Mouse (Mus musculus) neural tube, embryonic 11.5 days (tissue): ENCODE data around the gene Ptpn23. TPM values are rescaled to one million over a fixed set of nuclear protein-coding genes. Genes with fewer than 3 reads are reported as not detected.

ENCODE experiments used
- polyA plus RNA-seq: library from polyadenylated mRNA; unstranded; fragments of >200 nt; fragmentation: Nextera tagmentation; extraction: Ambion mirVana; gene quantifications from 2 replicates; pipeline ENCODE4 v1.2.1, GENCODE M21; 2014

The Ptpn23 gene
- polyA plus RNA-seq, 1 experiment from 2014 or later, result 15.9 TPM

Other genes with a start within 250 kb of the Ptpn23 start
- 19.6 and 21.3 TPM in 2 replicates for gene Cspg5, start 164.4 kb downstream of the Ptpn23 start, polyA plus RNA-seq
- gene Elp6, start 103.0 kb downstream of the Ptpn23 start, polyA plus RNA-seq, result 39.0 and 43.2 TPM in 2 replicates
- gene Scap, start 74.9 kb downstream of the Ptpn23 start, polyA plus RNA-seq, result 25.9 and 29.2 TPM in 2 replicates
- gene Ngp, start 11.5 kb upstream of the Ptpn23 start, polyA plus RNA-seq, result 0.78 and 0.88 TPM in 2 replicates
- 11.0 and 11.1 TPM in 2 replicates for gene Klhl18, start 68.5 kb upstream of the Ptpn23 start, polyA plus RNA-seq
- gene Kif9, start 68.7 kb upstream of the Ptpn23 start, polyA plus RNA-seq, result 0.89 and 1.3 TPM in 2 replicates
- 45.0 and 50.6 TPM in 2 replicates for gene Setd2, start 124.4 kb upstream of the Ptpn23 start, polyA plus RNA-seq
- gene Nradd, start 216.2 kb upstream of the Ptpn23 start, polyA plus RNA-seq, result 23.4 and 24.3 TPM in 2 replicates
- gene Nbeal2, start 245.9 kb upstream of the Ptpn23 start, polyA plus RNA-seq, result 0.87 and 1.1 TPM in 2 replicates
- 131 and 134 TPM in 2 replicates for gene Ccdc12, start 248.3 kb upstream of the Ptpn23 start, polyA plus RNA-seq